Mouse (Mus musculus): Measurements from ENCODE around the gene Ccdc74a.

The Ccdc74a gene

DNA sequence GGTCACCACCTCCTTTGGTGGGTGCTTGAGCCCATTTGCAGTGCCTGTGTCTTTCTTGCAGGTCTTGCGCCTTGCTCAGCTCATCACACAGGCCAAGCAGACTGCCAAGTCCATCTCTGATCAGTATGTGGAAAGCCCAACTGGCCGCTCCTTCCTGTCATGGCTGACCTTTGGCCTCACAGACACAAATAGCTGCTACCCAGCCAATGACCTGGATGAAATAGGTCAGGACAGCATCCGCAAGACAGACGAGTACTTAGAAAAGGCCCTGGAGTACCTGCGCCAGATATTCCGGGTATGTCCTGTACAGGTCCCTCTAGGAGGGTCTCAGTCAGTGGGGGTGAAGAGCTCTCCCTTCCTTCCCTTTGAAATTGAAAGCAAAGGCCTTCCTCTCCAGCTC is 5.0 kb upstream of the Ccdc74a start:
- peak; percentile 61 for DNase-seq (ENCODE audit: low spot score)

DNA sequence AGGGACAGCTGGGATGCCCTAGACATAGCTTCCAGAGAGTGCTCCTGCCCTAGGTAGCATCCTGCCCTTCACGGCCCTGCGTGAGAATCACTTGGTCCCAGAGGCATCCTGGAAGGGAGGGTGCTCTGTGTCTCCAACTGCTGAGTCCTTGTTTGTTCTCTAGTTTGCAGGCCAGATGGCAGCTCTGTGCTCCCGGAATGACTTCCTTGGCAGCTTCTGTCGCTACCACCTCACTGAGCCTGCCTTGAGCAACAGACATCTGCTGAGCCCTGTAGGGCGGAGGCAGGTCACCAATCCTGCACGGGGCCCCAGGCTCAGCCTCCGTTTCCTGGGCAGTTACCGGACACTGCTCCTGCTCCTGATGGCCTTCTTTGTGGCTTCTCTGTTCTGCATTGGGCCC is 4.0 kb upstream of the Ccdc74a start:
- DNase-seq (ENCODE audit: low spot score) = no peak

DNA sequence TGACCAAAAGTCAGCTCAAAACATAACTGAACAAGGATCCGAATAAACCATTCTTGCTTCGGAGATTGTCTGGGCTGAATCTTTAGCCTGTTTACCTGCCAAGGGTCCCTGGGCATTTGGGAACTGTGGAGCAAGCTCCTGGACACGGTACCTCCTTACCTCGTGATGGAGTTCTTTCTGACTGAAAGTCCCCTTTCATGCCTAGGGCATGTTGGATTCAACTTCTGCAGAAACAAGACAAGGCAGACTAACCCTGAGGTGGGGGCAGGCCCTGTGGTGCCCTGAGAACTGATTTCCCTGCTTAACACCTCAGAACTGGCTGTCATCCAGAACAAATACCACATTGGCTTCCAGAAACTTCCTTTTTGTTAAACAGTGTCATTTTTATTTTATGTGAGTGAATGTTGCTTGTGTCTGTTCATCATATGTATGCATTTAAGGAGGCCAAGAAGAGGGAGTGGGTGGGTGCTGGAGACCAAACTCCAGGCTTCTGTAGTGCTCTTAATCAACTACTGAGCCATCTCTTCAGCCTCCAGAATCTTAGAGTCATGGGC is 2.8 kb upstream of the Ccdc74a start:
- DNase-seq (ENCODE audit: low spot score) = no peak

DNA sequence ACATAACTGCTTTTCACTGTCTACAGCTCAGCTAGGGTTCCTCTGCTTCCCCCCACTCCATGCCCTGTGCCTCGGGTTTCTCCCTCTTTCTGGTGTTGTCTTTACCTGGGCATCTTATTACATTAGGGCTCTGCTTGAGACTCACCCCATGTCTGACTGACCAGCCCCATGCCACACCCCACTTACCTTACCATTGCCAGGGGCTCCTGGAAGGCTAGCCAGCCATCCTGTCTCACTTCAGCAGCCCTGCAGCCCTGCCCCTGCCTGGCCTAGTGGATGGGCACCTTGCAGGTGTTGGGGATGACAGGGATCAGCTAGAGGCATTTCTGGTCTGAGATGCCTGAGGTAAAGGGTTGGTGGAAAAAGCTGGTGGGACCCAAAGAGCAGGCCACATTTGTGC is 886 bp downstream of the Ccdc74a start:
- DNase-seq (ENCODE audit: low spot score) = no peak

DNA sequence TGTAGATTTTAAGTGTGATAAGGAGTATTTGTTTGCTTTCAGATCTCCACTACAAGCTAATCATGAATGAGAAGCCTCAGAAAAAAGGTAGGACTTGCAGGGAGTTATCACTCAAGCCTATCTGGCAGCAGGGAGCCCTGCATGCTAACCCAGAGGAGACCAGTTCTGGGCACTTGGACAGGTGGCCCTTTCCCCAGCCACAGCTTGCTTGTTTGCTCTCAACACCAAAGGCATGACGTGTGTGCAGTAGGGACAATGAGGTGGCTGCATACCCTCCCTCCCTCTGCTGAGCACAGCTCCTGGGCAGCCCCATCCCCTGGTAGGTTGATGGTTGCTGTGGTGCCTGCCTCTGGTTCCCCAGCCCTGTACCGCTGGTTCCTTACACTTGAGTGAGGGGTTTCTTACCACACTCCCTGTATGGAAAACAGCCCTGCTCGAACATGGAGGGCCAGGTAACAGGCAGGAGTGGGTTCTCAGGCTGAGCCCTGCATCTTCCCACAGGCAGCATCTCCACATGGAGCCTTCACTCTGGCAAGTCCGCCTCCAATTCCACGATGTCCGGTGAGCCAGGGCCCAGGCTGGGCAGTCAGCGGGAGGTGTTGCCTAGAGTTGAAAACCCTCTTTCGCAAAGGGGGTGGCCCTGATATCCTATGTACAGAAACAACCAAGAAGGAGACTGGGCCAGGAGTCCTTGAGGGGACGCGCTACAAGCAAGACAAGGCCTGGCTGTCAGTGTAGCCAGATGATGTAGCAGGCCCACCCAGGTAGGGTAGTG is 1.5 kb downstream of the Ccdc74a start:
- DNase-seq (ENCODE audit: low spot score) = no peak

DNA sequence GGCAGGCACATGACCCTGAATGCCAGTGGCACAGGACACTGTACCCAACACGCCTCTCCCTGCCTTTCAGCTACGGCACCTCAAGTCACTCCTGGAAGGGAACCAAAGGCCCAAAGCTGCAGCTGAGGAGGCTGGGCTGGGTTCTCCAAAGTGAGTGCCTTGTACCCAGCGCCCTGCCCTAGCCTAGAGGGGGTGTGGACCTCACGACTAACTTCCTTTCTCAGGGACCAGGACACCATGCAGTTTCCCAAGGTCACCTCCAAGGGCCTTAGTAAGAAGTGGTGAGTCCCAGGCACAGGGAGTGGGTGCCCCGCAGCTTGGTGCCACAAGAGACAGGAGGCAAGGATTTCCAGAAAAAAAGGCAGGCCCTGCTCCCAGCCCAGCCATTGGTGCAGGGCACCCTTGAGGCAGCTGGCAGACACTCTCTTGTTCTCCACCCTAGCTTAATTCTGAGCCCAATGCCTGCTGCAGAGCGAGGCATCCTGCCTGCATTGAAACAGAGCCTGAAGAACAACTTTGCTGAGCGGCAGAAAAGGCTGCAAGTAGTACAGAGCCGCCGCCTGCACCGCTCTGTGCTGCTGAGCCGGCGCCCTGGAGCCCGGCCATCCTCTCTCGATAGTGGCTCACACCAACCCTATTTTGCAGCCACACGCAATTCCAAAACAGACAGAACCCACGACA is 3.8 kb downstream of the Ccdc74a start:
- no peak for DNase-seq (ENCODE audit: low spot score)

DNA sequence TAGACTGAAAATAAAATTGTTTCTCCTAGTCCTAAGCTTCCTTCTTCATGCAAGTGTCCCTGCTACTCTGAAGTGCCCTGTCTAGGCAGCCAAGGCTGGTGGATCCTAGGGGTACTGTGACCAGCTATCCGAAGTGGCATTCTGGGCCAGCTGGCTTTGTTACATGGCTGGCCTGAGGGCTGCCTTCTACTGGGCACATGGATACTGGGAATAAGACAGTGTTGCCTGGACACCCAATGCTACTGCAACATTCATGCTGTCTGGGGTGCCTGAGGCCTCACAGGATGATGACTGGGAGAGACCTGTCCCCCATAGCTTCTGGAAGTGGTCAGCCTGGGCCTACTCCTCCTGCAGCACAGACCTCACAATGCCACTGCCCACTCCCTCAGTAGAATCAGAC is 4.4 kb downstream of the Ccdc74a start:
- DNase-seq (ENCODE audit: low spot score) = no peak

DNA sequence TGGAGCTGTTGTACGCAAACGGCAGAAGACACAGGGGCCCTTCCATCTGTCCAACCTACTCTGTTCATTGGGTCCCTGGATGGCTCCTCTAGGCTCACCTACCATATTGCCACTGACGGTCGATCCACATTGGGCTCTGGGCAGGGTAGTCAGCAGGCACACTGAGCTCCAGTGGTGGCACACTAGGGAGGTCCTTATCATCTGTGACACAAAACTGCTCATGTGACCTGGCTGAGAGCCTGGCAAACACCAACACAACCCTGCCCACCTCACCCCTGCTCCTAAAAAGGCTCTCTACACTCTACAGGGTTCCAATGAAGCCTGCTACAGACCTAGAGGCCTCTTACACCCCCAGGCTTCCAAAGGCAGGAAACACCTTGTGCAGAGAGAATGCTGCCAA is 6.3 kb downstream of the Ccdc74a start:
- no peak for DNase-seq (ENCODE audit: low spot score)

DNA sequence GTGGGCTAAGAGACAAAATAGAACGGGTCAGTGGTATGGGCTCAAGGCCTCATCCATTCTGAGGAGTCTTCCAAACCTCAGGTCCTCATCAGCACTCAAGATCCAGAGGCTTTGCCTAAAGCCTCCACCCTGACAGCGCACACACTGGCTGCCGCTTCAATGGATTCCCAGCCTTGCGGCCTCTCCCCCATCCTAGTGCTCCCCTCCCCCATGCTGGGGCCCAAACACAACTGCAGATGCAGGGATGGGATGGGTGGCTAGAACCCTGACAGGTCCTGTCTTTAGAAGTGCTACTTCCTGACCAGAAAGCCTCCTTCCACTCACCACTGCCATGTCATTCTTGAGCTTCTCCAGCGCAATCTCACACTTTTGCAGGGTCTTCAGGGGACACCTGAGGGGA is 7.3 kb downstream of the Ccdc74a start:
- DNase-seq (ENCODE audit: low spot score) = no peak

DNA sequence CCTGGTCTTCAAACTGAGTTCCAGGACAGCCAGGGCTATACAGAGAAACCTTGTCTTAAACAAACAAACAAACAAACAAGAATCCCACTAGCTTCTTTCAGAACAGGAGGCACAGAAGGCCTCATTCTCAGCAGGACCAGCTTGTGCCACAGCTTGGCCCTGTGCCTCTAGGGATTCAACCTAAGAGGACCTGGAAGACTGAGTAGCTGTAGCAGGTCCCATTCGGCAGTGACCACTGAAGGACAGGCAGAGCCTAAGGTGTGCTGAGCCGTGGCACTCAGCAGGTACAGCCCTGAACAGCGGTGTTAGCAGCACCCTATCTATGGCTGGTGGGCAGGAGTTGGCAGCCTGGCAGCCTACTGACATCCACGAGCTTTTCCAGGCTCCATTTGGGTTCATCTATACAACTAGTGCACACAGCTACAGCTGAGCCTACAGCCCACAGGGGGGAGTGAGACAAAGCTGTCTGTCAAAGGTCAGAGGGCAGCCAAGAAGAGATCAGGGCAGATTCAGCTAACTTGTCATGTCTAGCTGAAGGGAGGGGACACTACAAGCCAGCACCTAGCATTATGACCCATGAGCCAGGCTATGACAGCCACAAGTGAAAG is 8.0 kb downstream of the Ccdc74a start:
- no peak for DNase-seq (ENCODE audit: low spot score)

DNA sequence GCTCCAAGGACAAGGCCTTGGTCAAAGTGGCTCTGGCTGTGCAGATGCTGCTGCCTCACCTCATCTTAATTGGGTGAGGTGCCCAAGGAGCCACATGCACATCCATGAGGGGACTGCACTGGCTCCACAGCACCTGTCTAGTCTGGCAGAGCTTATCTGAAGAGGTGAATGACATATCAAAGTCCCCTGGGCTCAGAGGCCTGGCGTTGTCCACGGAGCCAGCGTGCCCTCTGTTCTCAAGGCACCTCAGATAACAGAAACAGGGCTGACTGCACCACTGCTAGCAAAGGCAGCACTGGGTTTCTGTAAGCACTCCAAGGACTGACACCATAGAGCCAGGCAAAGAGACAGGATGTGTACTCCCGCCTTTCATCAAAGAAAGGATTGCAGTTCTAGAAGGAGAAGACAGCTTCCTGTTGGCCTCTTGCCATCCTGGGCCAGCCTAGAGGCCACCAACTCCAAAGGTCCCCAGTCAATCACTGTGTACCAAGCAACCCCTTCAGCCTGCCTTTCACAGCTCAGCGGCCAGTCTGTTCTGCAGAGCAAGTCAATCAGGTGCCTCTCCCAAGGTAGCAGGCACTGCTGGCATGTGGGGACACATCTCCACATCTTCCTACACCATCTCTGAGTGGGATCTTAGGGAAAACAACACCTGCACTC is 10.1 kb downstream of the Ccdc74a start:
- no peak for DNase-seq (ENCODE audit: low spot score)

DNA sequence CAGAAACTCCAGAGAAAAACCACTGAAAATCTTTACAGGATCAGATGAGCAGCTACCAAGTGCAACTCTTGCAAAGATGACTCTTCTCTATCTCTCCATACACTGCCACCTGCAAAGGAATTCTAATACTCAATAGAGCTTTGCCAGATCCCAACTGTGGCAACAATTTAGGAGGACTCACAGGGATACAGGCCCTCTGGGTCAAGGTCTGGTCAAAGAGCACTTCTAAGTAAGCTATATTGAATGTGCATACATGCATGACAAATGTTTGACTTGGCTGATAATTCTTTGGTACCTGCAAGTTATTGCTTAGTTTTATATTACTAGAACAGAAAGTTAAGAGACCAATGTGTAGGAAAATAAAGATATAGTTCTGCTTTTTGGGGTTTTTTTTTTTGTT is 19.3 kb downstream of the Ccdc74a start:
- no peak for DNase-seq (ENCODE audit: low spot score)

DNA sequence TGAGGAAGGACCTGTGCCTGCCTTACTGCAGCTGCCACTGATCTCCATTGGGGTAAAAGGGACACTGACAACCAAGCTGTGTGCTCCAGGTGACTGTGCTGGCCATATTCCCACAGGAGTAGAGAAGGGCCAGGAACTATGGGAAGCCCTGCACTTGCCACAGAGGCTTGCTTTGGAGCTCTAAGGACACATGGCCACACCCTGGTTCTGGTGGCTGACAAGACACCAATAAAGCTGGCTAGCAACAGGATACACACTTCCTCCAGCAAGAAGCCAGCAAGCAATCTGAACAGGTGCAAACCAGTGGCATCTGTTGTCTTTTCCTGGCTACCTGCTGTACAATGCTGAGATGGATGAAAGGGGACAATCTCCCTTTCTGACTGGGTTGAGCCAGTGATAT is 23.6 kb downstream of the Ccdc74a start:
- DNase-seq (ENCODE audit: low spot score) = no peak

DNA sequence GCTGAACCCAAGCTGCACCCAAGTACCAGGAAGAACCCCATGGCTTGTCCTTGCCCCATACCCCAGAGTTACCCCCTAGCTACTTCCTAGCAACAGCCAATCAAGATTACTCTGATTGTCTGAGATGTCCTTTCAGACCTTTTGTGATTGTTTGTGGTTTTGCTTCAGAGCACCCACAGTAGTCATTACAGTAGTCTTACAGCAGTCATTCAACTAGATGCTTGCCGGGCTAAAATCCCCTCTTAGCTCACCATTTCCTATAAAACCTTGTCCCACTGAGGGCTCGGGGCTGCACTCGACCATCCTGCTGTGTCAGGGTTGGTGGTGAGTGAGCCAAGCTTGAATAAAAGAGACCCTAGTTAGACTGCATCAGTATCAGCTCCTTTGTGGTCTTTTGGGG is 48.6 kb downstream of the Ccdc74a start:
- DNase-seq (ENCODE audit: low spot score) = no peak
